Mouse (Mus musculus) C2C12 (cell line): ENCODE results near the gene Cspg4.
"Not testable (repeated sequence)": the region's sequence is repeated elsewhere in the genome, so short reads cannot be mapped to it uniquely, and the experiment has no call there.

ENCODE experiments used
- CEBPB ChIP-seq: IDR thresholded peaks from one replicate; pipeline ENCODE4 v1.6.1; 2011; ENCODE audit warnings: low read depth, mild to moderate bottlenecking, control low read depth, moderate library complexity
- CTCF ChIP-seq: IDR thresholded peaks from one replicate; pipeline ENCODE4 v1.5.1; 2011; ENCODE audit not compliant: control insufficient read depth, insufficient read depth, insufficient read length
- FOSL1 ChIP-seq: IDR thresholded peaks from one replicate; pipeline ENCODE4 v1.8.0; 2011; ENCODE audit warnings: mild to moderate bottlenecking, low read length; ENCODE audit not compliant: poor library complexity, insufficient read depth, severe bottlenecking
- MAX ChIP-seq: IDR thresholded peaks from one replicate; pipeline ENCODE4 v1.6.1; 2011; ENCODE audit warnings: mild to moderate bottlenecking, control low read depth
- MYOD1 ChIP-seq: IDR thresholded peaks from one replicate; pipeline ENCODE4 v1.6.1; 2011; ENCODE audit warnings: low read depth; ENCODE audit not compliant: control insufficient read depth, insufficient read length
- MYOG ChIP-seq: IDR thresholded peaks from one replicate; pipeline ENCODE4 v1.6.1; 2011; ENCODE audit not compliant: control insufficient read depth, insufficient read length; ENCODE audit errors: extremely low read depth

- TF ChIP-seq CTCF, MYOG, MYOD1, MAX, FOSL1, CEBPB: not testable (repeated sequence)
These were observed 83.9 kb downstream of the Cspg4 start for GRCm38 (mm10) chr9:56948699-56949098.
